Mouse (Mus musculus) limb, embryonic 14.5 days (tissue): ENCODE measurements around the gene Qk. TPM values are rescaled to one million over a fixed set of nuclear protein-coding genes. Genes with fewer than 3 reads are reported as not detected.

Experiments used
- ATAC-seq: fragments of 200-750 bp; cut with Nextera tagmentation; 2 replicates; pipeline ENCODE4 v1.8.0; 2017; ENCODE audit warnings: low read depth, moderate number of reproducible peaks, moderate TSS enrichment; ENCODE audit not compliant: low FRiP score
- DNase-seq: peaks from one replicate; pipeline ENCODE4 v3.0.0-alpha.2; 2015; ENCODE audit warnings: low spot score
- H3K27ac ChIP-seq: fragments of 300-500 bp; sonication (generic); replicated peaks from 2 replicates; pipeline ENCODE4 v1.5.1; 2014; ENCODE audit warnings: low read depth, mild to moderate bottlenecking, low read length, moderate library complexity, mixed read lengths
- H3K27me3 ChIP-seq: fragments of 300-500 bp; sonication (generic); 2 replicates; pipeline ENCODE4 v1.6.1; 2014; ENCODE audit warnings: low read length, mixed read lengths; ENCODE audit not compliant: control insufficient read depth, insufficient read depth
- H3K36me3 ChIP-seq: fragments of 300-500 bp; sonication (generic); 2 replicates; pipeline ENCODE4 v1.6.1; 2014; ENCODE audit warnings: mild to moderate bottlenecking, low read length, moderate library complexity, mixed read lengths; ENCODE audit not compliant: control insufficient read depth, insufficient read depth
- H3K4me1 ChIP-seq: fragments of 300-500 bp; sonication (generic); 2 replicates; pipeline ENCODE4 v1.6.1; 2014; ENCODE audit warnings: antibody characterized with exemption, low read length, mixed read lengths; ENCODE audit not compliant: control insufficient read depth, insufficient read depth
- H3K4me2 ChIP-seq: fragments of 300-500 bp; sonication (generic); replicated peaks from 2 replicates; pipeline ENCODE4 v1.6.1; 2014; ENCODE audit warnings: low read depth, mild to moderate bottlenecking, low read length, moderate library complexity; ENCODE audit not compliant: severe bottlenecking
- H3K4me3 ChIP-seq: fragments of 300-500 bp; sonication (generic); replicated peaks from 2 replicates; pipeline ENCODE4 v1.5.1; 2014; ENCODE audit warnings: low read length
- H3K9ac ChIP-seq: fragments of 300-500 bp; sonication (generic); 2 replicates; pipeline ENCODE4 v1.6.1; 2014; ENCODE audit warnings: mild to moderate bottlenecking, low read depth, low read length, moderate library complexity; ENCODE audit not compliant: severe bottlenecking
- H3K9me3 ChIP-seq: fragments of 300-500 bp; sonication (generic); 2 replicates; pipeline ENCODE4 v1.6.1; 2016; ENCODE audit warnings: low read length; ENCODE audit not compliant: control insufficient read depth
- POLR2A ChIP-seq: fragments of 200-500 bp; IDR thresholded peaks from 2 replicates; pipeline ENCODE4 v1.8.0; 2012; ENCODE audit warnings: inconsistent platforms, mild to moderate bottlenecking, moderate library complexity, borderline replicate concordance; ENCODE audit not compliant: insufficient read depth, insufficient read length; ENCODE audit errors: extremely low read depth
- WGBS: fragments of 180-500 bp; shearing (Covaris S2); extraction: QIAGEN DNeasy Blood & Tissue Kit; methylation state at CpG from one replicate; pipeline ENCODE4 v1.1.7; 2014; 5-methylcytosine and 5-hydroxymethylcytosine counted together
- polyA plus RNA-seq, 2 experiments: library from polyadenylated mRNA; depleted of rRNA in 1 of 2; stranded (reverse) in 1 of 2; unstranded in 1 of 2; fragments of >200 nt; fragmentation: Nextera tagmentation in 1 of 2; extraction: Ambion mirVana in 1 of 2; gene quantifications; 2 replicates each; pipeline versions ENCODE4 v1.2.1 to v1.2.3; 2012 to 2014

The Qk gene
- polyA plus RNA-seq, 2 experiments, result 52.7 to 164 TPM

GRCm38 (mm10) chr17:10187431-10188020 is 132.1 kb downstream of the Qk start:
- Histone ChIP-seq H3K4me1 (no peaks in the 10 kb centered on the region), H3K27me3 (no peaks in the 10 kb centered on the region), H3K4me2 (no peak overlapping the region), H3K27ac (no peak overlapping the region), H3K9me3 (no peaks in the 10 kb centered on the region), H3K4me3 (no peak overlapping the region), H3K9ac (no peak overlapping the region), H3K36me3 (no peaks in the 10 kb centered on the region)
- TF ChIP-seq POLR2A, result no peak
- ATAC-seq (no peak), DNase-seq (no peak)
- WGBS, result 73% methylated on average over 4 of the region's 4 CpGs

- no peak overlapping the region for H3K4me3 ChIP-seq
- H3K9me3 ChIP-seq, result no peaks in the 10 kb centered on the region
- WGBS, result 83% methylated on average over 6 of the region's 6 CpGs
- H3K27ac ChIP-seq, result no peak overlapping the region
- DNase-seq (no peak), ATAC-seq (no peak)
- H3K4me1 ChIP-seq, result no peaks in the 10 kb centered on the region
- TF ChIP-seq POLR2A, result no peak
- no peaks in the 10 kb centered on the region for H3K27me3 ChIP-seq
- H3K9ac ChIP-seq, result no peak overlapping the region
- no peaks in the 10 kb centered on the region for H3K36me3 ChIP-seq
- H3K4me2 ChIP-seq, result no peak overlapping the region
These were observed 137.9 kb downstream of the Qk start for GRCm38 (mm10) chr17:10181761-10182160.

GRCm38 (mm10) chr17:10177096-10177495 is 142.6 kb downstream of the Qk start:
- Histone ChIP-seq H3K27ac (no peak overlapping the region), H3K36me3 (no peaks in the 10 kb centered on the region), H3K27me3 (no peaks in the 10 kb centered on the region), H3K9ac (no peak overlapping the region), H3K9me3 (no peaks in the 10 kb centered on the region), H3K4me2 (no peak overlapping the region), H3K4me3 (no peak overlapping the region), H3K4me1 (no peaks in the 10 kb centered on the region)
- DNase-seq (no peak), ATAC-seq (no peak)
- TF ChIP-seq POLR2A, result no peak
- 23% methylated on average over 5 of the region's 5 CpGs for WGBS

- Histone ChIP-seq H3K9ac (no peak overlapping the region), H3K9me3 (no peaks in the 10 kb centered on the region), H3K4me3 (no peak overlapping the region), H3K4me2 (no peak overlapping the region), H3K4me1 (no peaks in the 10 kb centered on the region), H3K27me3 (no peaks in the 10 kb centered on the region), H3K27ac (no peak overlapping the region), H3K36me3 (no peaks in the 10 kb centered on the region)
- 96% methylated on average over 3 of the region's 3 CpGs for WGBS
- no peak for TF ChIP-seq POLR2A
- ATAC-seq (no peak), DNase-seq (no peak)
These were observed 158.4 kb downstream of the Qk start for GRCm38 (mm10) chr17:10161258-10161657.

GRCm38 (mm10) chr17:10160415-10160814 is 159.2 kb downstream of the Qk start:
- DNase-seq (no peak), ATAC-seq (no peak)
- no peak overlapping the region for H3K4me3 ChIP-seq
- H3K4me2 ChIP-seq, result no peak overlapping the region
- H3K4me1 ChIP-seq, result no peaks in the 10 kb centered on the region
- no peaks in the 10 kb centered on the region for H3K36me3 ChIP-seq
- H3K27ac ChIP-seq, result no peak overlapping the region
- TF ChIP-seq POLR2A, result no peak
- no peak overlapping the region for H3K9ac ChIP-seq
- H3K9me3 ChIP-seq, result no peaks in the 10 kb centered on the region
- no peaks in the 10 kb centered on the region for H3K27me3 ChIP-seq
- 86% methylated on average over 6 of the region's 6 CpGs for WGBS
